Mouse (Mus musculus) embryonic fibroblast, embryonic 13.5 days (primary cell): Measurements from ENCODE around the gene Prdx3.

Experiments used
- CTCF ChIP-seq: IDR thresholded peaks from 2 replicates; pipeline ENCODE4 v1.5.1; 2011; ENCODE audit warnings: mild to moderate bottlenecking, control low read depth, low read length, moderate library complexity, borderline replicate concordance; ENCODE audit not compliant: insufficient read depth
- POLR2A ChIP-seq: IDR thresholded peaks from 2 replicates; pipeline ENCODE4 v1.6.1; 2011; ENCODE audit warnings: low read depth, mild to moderate bottlenecking, control low read depth, low read length, moderate library complexity

DNA sequence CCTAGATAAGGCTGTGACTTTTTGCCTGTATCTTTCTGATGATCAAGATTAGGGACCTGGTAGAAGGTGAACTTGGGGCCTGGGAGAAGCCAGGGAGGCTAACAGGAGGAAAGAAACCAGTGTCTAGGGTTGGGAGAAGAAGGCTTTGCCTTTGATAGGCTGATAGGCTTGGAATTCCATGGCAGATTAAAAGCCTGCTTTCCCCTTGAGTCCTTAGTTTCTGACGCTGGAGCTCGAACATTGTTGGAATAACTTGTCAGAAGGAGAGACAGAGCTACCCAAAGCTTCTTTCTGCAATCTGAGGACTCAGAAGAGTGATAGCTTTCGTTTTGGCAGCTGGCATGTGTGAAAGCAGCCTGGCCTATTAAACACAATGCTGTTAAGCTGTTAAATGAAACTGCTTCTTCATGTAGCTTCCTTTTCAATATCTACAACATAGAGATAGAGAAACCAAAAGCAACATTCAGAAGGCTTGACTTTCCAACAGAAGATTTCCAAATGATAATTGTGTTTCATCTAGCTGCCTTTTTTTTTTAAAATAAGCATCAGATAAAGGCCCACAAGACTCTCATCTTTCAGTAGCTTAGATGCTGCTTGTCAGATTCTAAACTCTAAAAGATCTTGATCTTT, 21.0 kb upstream of the Prdx3 start:
- no peak for TF ChIP-seq CTCF
- no peak for TF ChIP-seq POLR2A
